Mouse (Mus musculus) kidney, adult 18-20 months (tissue): ENCODE results near the gene Wwp2.
"Not testable (repeated sequence)": the region's sequence is repeated elsewhere in the genome, so short reads cannot be mapped to it uniquely, and the experiment has no call there.

Experiments used
- DNase-seq: peaks from one replicate; pipeline ENCODE4 v3.0.0; 2021

The Wwp2 gene

GRCm38 (mm10) chr8:107476786-107477185 lies 40.6 kb downstream of the Wwp2 start:
- DNase-seq: not testable (repeated sequence)

GRCm38 (mm10) chr8:107478728-107479127 lies 42.6 kb downstream of the Wwp2 start:
- DNase-seq: no peak

DNA sequence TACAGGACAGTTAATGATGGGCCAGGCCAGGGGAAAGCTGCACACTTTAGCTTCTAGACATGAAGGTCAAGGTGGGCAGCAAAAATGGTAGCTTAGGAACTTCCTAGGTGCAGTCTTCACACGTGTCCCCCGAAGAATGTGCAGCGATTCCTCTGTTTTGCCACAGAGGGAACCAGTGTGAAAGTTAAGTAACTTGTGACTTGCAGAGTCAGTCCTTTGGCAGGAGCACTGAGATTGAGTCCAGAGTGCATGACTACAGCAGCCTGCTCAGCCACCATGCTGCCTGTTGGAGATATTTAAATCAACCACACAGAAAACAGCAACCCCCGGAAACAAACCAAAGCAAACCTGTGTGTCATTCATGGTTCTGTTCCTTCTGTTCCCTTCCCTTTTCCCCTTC lies 44.3 kb downstream of the Wwp2 start:
- no peak for DNase-seq

DNA sequence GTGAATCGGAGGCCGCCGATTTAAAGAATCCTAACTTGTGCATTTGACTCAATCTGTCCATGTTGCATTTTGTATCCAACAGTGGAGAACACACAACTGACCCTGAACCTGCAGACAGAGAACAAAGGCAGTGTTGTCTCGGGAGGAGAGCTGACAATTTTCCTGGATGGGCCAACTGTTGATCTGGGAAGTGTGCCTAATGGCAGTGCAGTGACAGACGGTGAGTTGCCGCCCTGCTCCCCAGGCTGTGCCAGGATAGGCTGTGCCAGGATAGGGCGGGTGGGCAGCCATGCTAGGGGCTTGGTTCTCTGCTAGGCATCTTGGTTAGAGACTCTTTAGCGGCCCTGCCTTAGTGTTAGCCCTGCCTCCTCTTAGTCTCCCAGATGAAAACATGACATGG lies 47.1 kb downstream of the Wwp2 start:
- no peak for DNase-seq

DNA sequence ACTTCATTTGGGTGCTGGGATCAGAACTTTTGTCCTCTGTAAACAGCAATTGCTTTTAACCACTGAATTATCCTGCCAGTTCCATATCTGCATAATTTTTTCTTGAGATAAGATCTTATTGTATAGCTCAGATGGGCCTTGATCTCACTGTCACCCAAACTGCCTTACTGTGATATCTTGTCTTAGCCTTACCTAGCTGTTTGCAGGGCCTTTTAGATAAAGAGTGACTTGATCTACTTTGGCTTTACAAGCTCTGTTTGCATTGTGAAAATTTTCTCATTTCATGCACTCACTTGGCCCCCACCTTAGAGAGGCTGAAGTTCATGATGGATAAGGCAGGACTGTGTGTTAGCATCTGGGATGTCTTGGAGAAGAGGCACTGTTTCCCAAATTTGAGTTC lies 48.8 kb downstream of the Wwp2 start:
- DNase-seq: no peak

DNA sequence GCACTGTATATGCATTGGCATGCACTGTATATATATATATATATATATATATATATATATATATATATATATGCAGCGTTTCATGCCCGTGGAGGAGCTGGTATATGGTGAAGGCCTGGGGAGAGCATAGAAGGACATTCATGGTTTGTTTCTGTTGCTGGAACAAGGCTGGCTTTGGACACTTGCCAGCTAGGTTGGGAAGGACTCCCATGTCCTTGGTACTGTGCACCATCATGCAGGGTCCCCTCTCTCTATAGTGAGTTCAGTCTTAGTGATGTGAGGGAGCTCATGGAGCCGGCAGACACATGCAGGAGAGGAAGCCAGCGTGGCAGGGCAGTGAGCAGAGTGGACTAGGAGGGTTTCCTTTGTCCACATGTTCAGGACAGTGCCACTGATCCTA lies 52.4 kb downstream of the Wwp2 start:
- no peak for DNase-seq

- DNase-seq: no peak
Measured at GRCm38 (mm10) chr8:107489086-107489485, 52.9 kb downstream of the Wwp2 start.

GRCm38 (mm10) chr8:107489921-107490320 lies 53.8 kb downstream of the Wwp2 start:
- no peak for DNase-seq

GRCm38 (mm10) chr8:107490649-107491048 lies 54.5 kb downstream of the Wwp2 start:
- no peak for DNase-seq

- no peak for DNase-seq
Measured at GRCm38 (mm10) chr8:107491212-107491611, 55.0 kb downstream of the Wwp2 start.

DNA sequence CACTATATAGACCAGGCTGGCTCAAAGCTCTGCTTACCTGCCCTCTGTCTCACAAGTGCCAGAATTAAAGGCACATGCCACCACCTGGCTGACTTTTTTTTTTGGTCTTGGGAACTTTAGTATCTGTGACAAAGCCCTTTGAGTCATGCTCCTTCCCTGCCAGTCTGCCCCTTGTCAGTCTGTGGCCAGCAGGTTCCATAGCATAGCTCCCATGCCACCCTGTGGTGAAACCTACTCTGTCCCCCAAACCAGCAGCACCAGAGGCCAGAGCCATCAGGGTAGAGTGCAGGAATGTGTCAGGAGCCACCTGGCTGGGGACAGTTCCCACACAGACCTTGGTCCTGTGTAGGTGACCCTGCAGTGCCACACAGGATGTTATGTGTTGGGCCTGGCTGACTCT lies 55.7 kb downstream of the Wwp2 start:
- DNase-seq: no peak

DNA sequence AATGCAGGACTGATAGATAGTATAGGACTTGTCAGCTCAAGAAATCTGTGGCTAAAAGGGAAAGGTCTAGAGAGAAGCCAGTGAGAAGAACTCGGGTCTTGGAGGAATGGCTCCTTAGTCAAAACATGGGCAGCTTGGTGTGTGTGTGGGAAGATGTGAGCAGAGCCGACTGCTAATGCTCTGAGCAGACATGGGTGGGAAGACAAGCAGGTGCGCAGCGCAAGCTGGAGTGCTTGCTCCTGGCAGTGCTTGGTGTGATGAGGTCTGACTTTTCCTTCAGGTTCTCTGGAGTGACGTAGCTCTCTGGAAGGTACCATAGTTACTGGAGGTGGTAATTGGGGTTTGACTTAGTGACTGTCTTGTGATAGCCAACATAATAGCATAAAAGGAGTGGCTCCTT lies 56.6 kb downstream of the Wwp2 start:
- DNase-seq: no peak

GRCm38 (mm10) chr8:107495425-107495824 lies 59.3 kb downstream of the Wwp2 start:
- no peak for DNase-seq

DNA sequence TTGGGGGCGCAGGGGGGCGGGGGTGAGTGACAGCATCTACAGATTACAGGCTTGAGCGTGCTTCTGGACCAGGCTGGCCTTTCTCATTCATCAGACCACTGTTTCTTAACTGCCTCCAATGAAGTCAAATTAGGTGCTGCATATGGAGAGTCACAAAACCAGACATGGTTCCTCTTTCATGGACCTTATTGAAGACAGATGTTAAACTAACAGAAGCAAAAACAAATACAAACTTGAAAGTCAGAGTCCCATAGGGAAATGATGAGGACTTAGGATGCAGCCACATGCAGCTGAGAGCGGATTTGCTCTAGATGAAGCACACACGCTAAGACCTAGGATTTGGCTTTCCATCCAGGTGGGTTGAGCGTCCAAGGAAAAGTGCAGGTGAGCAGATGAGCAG lies 61.5 kb downstream of the Wwp2 start:
- no peak for DNase-seq

DNA sequence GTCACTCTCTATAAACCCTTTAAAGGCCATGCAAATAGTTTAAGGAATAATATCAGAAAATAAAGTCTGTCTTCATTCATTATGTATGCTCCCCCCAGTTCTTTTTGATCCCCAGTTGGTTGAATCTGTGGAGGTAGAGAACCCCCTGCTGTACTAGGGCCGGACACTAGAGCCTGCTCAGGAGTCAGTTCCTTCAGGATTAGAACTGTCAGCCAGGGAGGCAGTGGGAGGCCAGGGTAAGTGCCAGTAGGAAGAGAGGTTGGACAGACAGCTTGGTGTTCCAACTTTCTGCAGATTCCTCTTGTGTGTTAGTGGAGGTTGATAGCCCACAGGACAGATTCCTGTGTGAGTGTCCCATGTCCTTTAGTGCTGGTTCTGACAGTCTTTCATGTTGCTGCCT lies 62.2 kb downstream of the Wwp2 start:
- DNase-seq: no peak

- DNase-seq: no peak
Measured at GRCm38 (mm10) chr8:107498806-107499205, 62.6 kb downstream of the Wwp2 start.

DNA sequence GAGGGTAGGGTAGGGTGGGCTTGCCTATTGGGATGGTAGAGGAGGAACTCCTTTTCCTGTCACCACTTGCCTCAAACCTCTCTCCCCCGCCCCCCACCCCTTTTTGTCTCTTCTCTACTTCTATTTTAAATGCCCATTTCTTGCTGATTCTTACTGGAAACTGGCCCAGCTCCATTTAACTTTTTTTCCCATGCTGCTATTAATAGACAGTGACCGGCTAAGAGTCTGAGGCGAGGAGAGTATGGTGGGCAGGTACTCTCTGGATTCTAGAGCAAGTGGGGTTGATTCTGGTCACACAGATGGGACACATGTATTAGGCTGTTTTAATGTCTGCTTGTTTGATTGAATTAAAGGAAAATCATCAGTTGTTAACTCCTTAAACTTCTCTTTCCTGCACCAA lies 63.4 kb downstream of the Wwp2 start:
- no peak for DNase-seq

GRCm38 (mm10) chr8:107502407-107502806 lies 66.2 kb downstream of the Wwp2 start:
- DNase-seq: no peak

- DNase-seq: no peak
Measured at GRCm38 (mm10) chr8:107502922-107503321, 66.8 kb downstream of the Wwp2 start.

GRCm38 (mm10) chr8:107503354-107503753 lies 67.2 kb downstream of the Wwp2 start:
- peak; percentile 14 for DNase-seq

GRCm38 (mm10) chr8:107504239-107504985 lies 68.2 kb downstream of the Wwp2 start:
- DNase-seq: no peak

GRCm38 (mm10) chr8:107505271-107505670 lies 69.1 kb downstream of the Wwp2 start:
- no peak for DNase-seq

GRCm38 (mm10) chr8:107507019-107507418 lies 70.9 kb downstream of the Wwp2 start:
- no peak for DNase-seq

DNA sequence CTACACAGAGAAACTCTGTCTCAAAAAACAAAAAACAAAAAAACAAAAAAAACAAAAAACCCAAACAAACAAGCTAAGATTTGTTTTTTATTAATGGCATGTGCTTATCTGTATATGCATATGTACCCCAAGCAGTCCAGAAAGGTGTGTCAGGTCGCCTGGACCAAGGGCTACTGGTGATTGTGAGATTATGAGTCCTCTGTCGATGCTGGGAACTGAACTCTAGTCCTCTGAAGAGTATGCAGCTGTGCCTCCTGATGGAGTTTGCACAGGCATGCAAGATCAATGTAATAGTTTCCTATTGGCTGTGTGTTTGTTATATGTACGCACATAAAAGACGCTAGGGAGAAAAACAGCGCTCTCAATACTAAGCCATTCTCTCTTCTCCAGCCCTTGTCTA lies 74.0 kb downstream of the Wwp2 start:
- DNase-seq: no peak

DNA sequence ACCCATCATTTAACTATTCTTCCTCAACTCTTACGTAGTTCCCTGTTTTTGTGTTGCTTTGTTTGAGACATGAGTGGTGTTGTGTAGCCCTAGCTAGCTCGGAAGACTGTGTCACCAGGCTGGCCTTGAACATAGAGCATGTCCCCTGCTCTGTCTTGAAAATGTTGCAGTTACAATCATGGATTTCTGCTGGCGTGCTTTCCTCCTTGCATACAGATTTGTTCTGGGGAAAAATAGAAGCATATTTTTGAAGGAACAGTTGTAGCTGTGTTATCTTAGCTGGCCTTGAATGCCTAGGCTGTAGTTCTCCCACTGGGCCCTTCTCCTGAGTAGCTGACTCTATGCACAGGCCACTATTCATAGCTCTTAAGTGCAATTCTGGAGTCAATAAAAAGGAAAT lies 74.6 kb downstream of the Wwp2 start:
- DNase-seq: no peak
